Mouse (Mus musculus): ENCODE measurements around the gene Tekt3.

Tekt3 gene

GRCm38 (mm10) chr11:63059911-63060310 is 1.5 kb upstream of the Tekt3 start:
- DNase-seq (ENCODE audit: low spot score): no peak

- DNase-seq (ENCODE audit: low spot score): no peak
Observed at GRCm38 (mm10) chr11:63066526-63066925, 5.1 kb downstream of the Tekt3 start.

GRCm38 (mm10) chr11:63070081-63070480 is 8.6 kb downstream of the Tekt3 start:
- no peak for DNase-seq (ENCODE audit: low spot score)

GRCm38 (mm10) chr11:63084536-63084935 is 23.1 kb downstream of the Tekt3 start:
- no peak for DNase-seq (ENCODE audit: low spot score)

- no peak for DNase-seq (ENCODE audit: low spot score)
Observed at GRCm38 (mm10) chr11:63088672-63089071, 27.2 kb downstream of the Tekt3 start.

GRCm38 (mm10) chr11:63090210-63090609 is 28.8 kb downstream of the Tekt3 start:
- no peak for DNase-seq (ENCODE audit: low spot score)

- DNase-seq (ENCODE audit: low spot score): no peak
Observed at GRCm38 (mm10) chr11:63090986-63091385, 29.5 kb downstream of the Tekt3 start.

GRCm38 (mm10) chr11:63092271-63092670 is 30.8 kb downstream of the Tekt3 start:
- DNase-seq (ENCODE audit: low spot score): no peak

- no peak for DNase-seq (ENCODE audit: low spot score)
Observed at GRCm38 (mm10) chr11:63093601-63094000, 32.1 kb downstream of the Tekt3 start.

- DNase-seq (ENCODE audit: low spot score): no peak
Observed at GRCm38 (mm10) chr11:63094496-63094895, 33.0 kb downstream of the Tekt3 start.

- DNase-seq (ENCODE audit: low spot score): no peak
Observed at GRCm38 (mm10) chr11:63098016-63098415, 36.6 kb downstream of the Tekt3 start.

- no peak for DNase-seq (ENCODE audit: low spot score)
Observed at GRCm38 (mm10) chr11:63099390-63099789, 37.9 kb downstream of the Tekt3 start.

- no peak for DNase-seq (ENCODE audit: low spot score)
Observed at GRCm38 (mm10) chr11:63103256-63103655, 41.8 kb downstream of the Tekt3 start.

- DNase-seq (ENCODE audit: low spot score): no peak
Observed at GRCm38 (mm10) chr11:63104026-63104425, 42.6 kb downstream of the Tekt3 start.

- DNase-seq (ENCODE audit: low spot score): no peak
Observed at GRCm38 (mm10) chr11:63109230-63109775, 47.8 kb downstream of the Tekt3 start.

GRCm38 (mm10) chr11:63110329-63110728 is 48.9 kb downstream of the Tekt3 start:
- DNase-seq (ENCODE audit: low spot score): no peak

GRCm38 (mm10) chr11:63114807-63115641 is 53.6 kb downstream of the Tekt3 start:
- no peak for DNase-seq (ENCODE audit: low spot score)

- DNase-seq (ENCODE audit: low spot score): no peak
Observed at GRCm38 (mm10) chr11:63116652-63117051, 55.2 kb downstream of the Tekt3 start.

GRCm38 (mm10) chr11:63117266-63117665 is 55.8 kb downstream of the Tekt3 start:
- no peak for DNase-seq (ENCODE audit: low spot score)

GRCm38 (mm10) chr11:63119791-63120190 is 58.3 kb downstream of the Tekt3 start:
- no peak for DNase-seq (ENCODE audit: low spot score)

GRCm38 (mm10) chr11:63122249-63122648 is 60.8 kb downstream of the Tekt3 start:
- no peak for DNase-seq (ENCODE audit: low spot score)

- no peak for DNase-seq (ENCODE audit: low spot score)
Observed at GRCm38 (mm10) chr11:63122776-63123350, 61.4 kb downstream of the Tekt3 start.

- no peak for DNase-seq (ENCODE audit: low spot score)
Observed at GRCm38 (mm10) chr11:63124316-63124715, 62.9 kb downstream of the Tekt3 start.

Measured in urinary bladder, postnatal 25 days (tissue).